Mouse (Mus musculus) heart, embryonic 11.5 days (tissue): ENCODE data around the gene Phospho1. TPM values are rescaled to one million over a fixed set of nuclear protein-coding genes. Genes with fewer than 3 reads are reported as not detected.

Experiments used
- ATAC-seq: fragments of 200-750 bp; cut with Nextera tagmentation; replicated peaks from 2 replicates; pipeline ENCODE4 v1.8.0; 2017; ENCODE audit warnings: moderate library complexity; ENCODE audit not compliant: insufficient number of reproducible peaks, low FRiP score, low TSS enrichment
- H3K27ac ChIP-seq: fragments of 300-500 bp; sonication (generic); 2 replicates; pipeline ENCODE4 v1.5.1; 2014; ENCODE audit warnings: mild to moderate bottlenecking, low read depth, low read length
- H3K27me3 ChIP-seq: fragments of 300-500 bp; sonication (generic); 2 replicates; pipeline ENCODE4 v1.6.1; 2014; ENCODE audit warnings: mild to moderate bottlenecking, low read length, mixed read lengths; ENCODE audit not compliant: control insufficient read depth, insufficient read depth
- H3K36me3 ChIP-seq: fragments of 300-500 bp; sonication (generic); 2 replicates; pipeline ENCODE4 v1.6.1; 2014; ENCODE audit warnings: mild to moderate bottlenecking, low read length, moderate library complexity, mixed read lengths; ENCODE audit not compliant: control insufficient read depth, insufficient read depth
- H3K4me1 ChIP-seq: fragments of 300-500 bp; sonication (generic); 2 replicates; pipeline ENCODE4 v1.6.1; 2014; ENCODE audit warnings: low read length; ENCODE audit not compliant: control insufficient read depth, insufficient read depth
- H3K4me2 ChIP-seq: fragments of 300-500 bp; sonication (generic); 2 replicates; pipeline ENCODE4 v1.6.1; 2014; ENCODE audit warnings: mild to moderate bottlenecking, moderate library complexity
- H3K4me3 ChIP-seq: fragments of 300-500 bp; sonication (generic); 2 replicates; pipeline ENCODE4 v1.5.1; 2014; ENCODE audit warnings: low read depth, low read length
- H3K9ac ChIP-seq: fragments of 300-500 bp; sonication (generic); 2 replicates; pipeline ENCODE4 v1.6.1; 2014; ENCODE audit warnings: mild to moderate bottlenecking, low read depth, low read length, moderate library complexity
- H3K9me3 ChIP-seq: fragments of 300-500 bp; sonication (generic); replicated peaks from 2 replicates; pipeline ENCODE4 v1.6.1; 2016; ENCODE audit warnings: low read length; ENCODE audit not compliant: control insufficient read depth
- WGBS: fragments of 180-500 bp; shearing (Covaris S2); extraction: QIAGEN DNeasy Blood & Tissue Kit; methylation state at CpG from one replicate; pipeline ENCODE4 v1.1.7; 2014; ENCODE audit not compliant: insufficient replicate concordance; 5-methylcytosine and 5-hydroxymethylcytosine counted together
- polyA plus RNA-seq: library from polyadenylated mRNA; unstranded; fragments of >200 nt; fragmentation: Nextera tagmentation; extraction: Ambion mirVana; gene quantifications from 2 replicates; pipeline ENCODE4 v1.2.1, GENCODE M21; 2014

Gene Phospho1
- polyA plus RNA-seq, 1 experiment from 2014 or later, result 1.1 TPM

GRCm38 (mm10) chr11:95853684-95854083, 29.4 kb downstream of the Phospho1 start:
- no peak overlapping the region for H3K4me2 ChIP-seq
- H3K4me3 ChIP-seq, result no peak overlapping the region
- no peak for ATAC-seq
- H3K9ac ChIP-seq, result no peak overlapping the region
- H3K27ac ChIP-seq, result no peak overlapping the region
- H3K27me3 ChIP-seq, result no peaks in the 10 kb centered on the region
- no peaks in the 10 kb centered on the region for H3K9me3 ChIP-seq
- WGBS, result 47% methylated on average over 5 of the region's 5 CpGs
- H3K36me3 ChIP-seq, result no peaks in the 10 kb centered on the region
- H3K4me1 ChIP-seq, result 0 out of 2 replicates have a peak, but pooled peaks cover 3% of the 10 kb centered on the region

- Histone ChIP-seq H3K4me2 (peak overlapping the region; percentile 2; the same call in 1 of the 2 replicates), H3K27me3 (no peaks in the 10 kb centered on the region), H3K4me3 (no peak overlapping the region), H3K9me3 (no peaks in the 10 kb centered on the region), H3K36me3 (no peaks in the 10 kb centered on the region), H3K9ac (no peak overlapping the region), H3K27ac (no peak overlapping the region), H3K4me1 (peaks cover 9% of the 10 kb centered on the region)
- 78% methylated on average over 4 of the region's 4 CpGs for WGBS
- ATAC-seq, result no peak
Observed at GRCm38 (mm10) chr11:95857306-95857705, 33.0 kb downstream of the Phospho1 start.

GRCm38 (mm10) chr11:95857716-95858527, 33.6 kb downstream of the Phospho1 start:
- Histone ChIP-seq H3K27me3 (no peaks in the 10 kb centered on the region), H3K4me2 (peak overlapping the region; percentile 91), H3K4me1 (peaks cover 9% of the 10 kb centered on the region), H3K9ac (peak overlapping the region; percentile 82), H3K36me3 (no peaks in the 10 kb centered on the region), H3K9me3 (no peaks in the 10 kb centered on the region), H3K27ac (peak overlapping the region; percentile 88), H3K4me3 (peak overlapping the region; percentile 76)
- 23% methylated on average over 21 of the region's 21 CpGs for WGBS
- ATAC-seq, result no peak

- no peaks in the 10 kb centered on the region for H3K27me3 ChIP-seq
- H3K9me3 ChIP-seq, result no peaks in the 10 kb centered on the region
- H3K4me2 ChIP-seq, result peak overlapping the region; percentile 91
- ATAC-seq, result peak; percentile 96
- H3K9ac ChIP-seq, result peak overlapping the region; percentile 82
- H3K36me3 ChIP-seq, result no peaks in the 10 kb centered on the region
- H3K27ac ChIP-seq, result peak overlapping the region; percentile 88
- H3K4me1 ChIP-seq, result peaks cover 9% of the 10 kb centered on the region
- under 1% methylated on average over 58 of the region's 58 CpGs for WGBS
- H3K4me3 ChIP-seq, result peak overlapping the region; percentile 76
Observed at GRCm38 (mm10) chr11:95858528-95859467, 34.5 kb downstream of the Phospho1 start.

GRCm38 (mm10) chr11:95859468-95859855, 35.2 kb downstream of the Phospho1 start:
- peak overlapping the region; percentile 80 for H3K9ac ChIP-seq
- WGBS, result under 1% methylated on average over 35 of the region's 35 CpGs
- no peaks in the 10 kb centered on the region for H3K9me3 ChIP-seq
- peak overlapping the region; percentile 76 for H3K4me3 ChIP-seq
- H3K27me3 ChIP-seq, result no peaks in the 10 kb centered on the region
- peak overlapping the region; percentile 88 for H3K27ac ChIP-seq
- peaks cover 9% of the 10 kb centered on the region for H3K4me1 ChIP-seq
- no peaks in the 10 kb centered on the region for H3K36me3 ChIP-seq
- peak overlapping the region; percentile 91 for H3K4me2 ChIP-seq
- peak; percentile 64 for ATAC-seq

- Histone ChIP-seq H3K36me3 (no peaks in the 10 kb centered on the region), H3K4me1 (peaks cover 9% of the 10 kb centered on the region), H3K27ac (peak overlapping the region; percentile 88), H3K4me2 (peak overlapping the region; percentile 91), H3K4me3 (peak overlapping the region; percentile 76), H3K9me3 (no peaks in the 10 kb centered on the region), H3K27me3 (no peaks in the 10 kb centered on the region), H3K9ac (peak overlapping the region; percentile 80)
- no peak for ATAC-seq
- 22% methylated on average over 3 of the region's 3 CpGs for WGBS
Observed at GRCm38 (mm10) chr11:95860071-95860490, 35.8 kb downstream of the Phospho1 start.

GRCm38 (mm10) chr11:95861397-95861796, 37.1 kb downstream of the Phospho1 start:
- H3K27me3 ChIP-seq, result no peaks in the 10 kb centered on the region
- H3K4me1 ChIP-seq, result peaks cover 9% of the 10 kb centered on the region
- H3K9me3 ChIP-seq, result no peaks in the 10 kb centered on the region
- H3K27ac ChIP-seq, result no peak overlapping the region
- H3K4me3 ChIP-seq, result no peak overlapping the region
- no peaks in the 10 kb centered on the region for H3K36me3 ChIP-seq
- 90% methylated on average over 8 of the region's 8 CpGs for WGBS
- ATAC-seq, result no peak
- H3K4me2 ChIP-seq, result no peak overlapping the region
- H3K9ac ChIP-seq, result no peak overlapping the region

- ATAC-seq, result no peak
- Histone ChIP-seq H3K9me3 (no peaks in the 10 kb centered on the region), H3K9ac (no peak overlapping the region), H3K4me1 (no peaks in the 10 kb centered on the region), H3K27me3 (no peaks in the 10 kb centered on the region), H3K36me3 (no peaks in the 10 kb centered on the region), H3K4me2 (no peak overlapping the region), H3K27ac (no peak overlapping the region), H3K4me3 (no peak overlapping the region)
- WGBS, result 69% methylated on average over 4 of the region's 4 CpGs
Observed at GRCm38 (mm10) chr11:95869442-95869841, 45.1 kb downstream of the Phospho1 start.
